Mouse (Mus musculus): Measurements from ENCODE around the gene Map3k14. TPM values are rescaled to one million over a fixed set of nuclear protein-coding genes. Genes with fewer than 3 reads are reported as not detected.

Gene Map3k14
- polyA plus RNA-seq, 2 experiments, result 0.18 to 0.47 TPM

GRCm38 (mm10) chr11:103181911-103182310 lies 85.4 kb downstream of the Map3k14 start:
- Histone ChIP-seq H3K4me3 (ENCODE audit: insufficient read depth in 1 of 2, low read depth in 2 of 2, low read length in 2 of 2) (no peak overlapping the region), H3K4me1 (replicated peaks; ENCODE audit: control insufficient read depth in 2 of 2, insufficient read depth in 2 of 2, low read length in 1 of 2) (no peaks in the 10 kb centered on the region), H3K27me3 (ENCODE audit: control insufficient read depth, insufficient read depth, low read length) (no peaks in the 10 kb centered on the region), H3K9ac (replicated peaks) (no peak overlapping the region), H3K36me3 (replicated peaks; ENCODE audit: control insufficient read depth, insufficient read depth, low read depth) (no peaks in the 10 kb centered on the region), H3K9me3 (ENCODE audit: control insufficient read depth, low read length) (no peaks in the 10 kb centered on the region), H3K27ac (no peak overlapping the region), H3K4me2 (ENCODE audit: low read depth) (no peak overlapping the region)
- DNase-seq (ENCODE audit: low read depth in 3 of 3, low spot score in 3 of 3) (no peak), ATAC-seq (ENCODE audit: insufficient read depth) (no peak)
- 60% methylated on average over 3 of the region's 3 CpGs for WGBS (ENCODE audit: insufficient replicate concordance)
- no peak for TF ChIP-seq CTCF (IDR thresholded peaks at IDR 0.05; ENCODE audit: low read depth)
- no peak for TF ChIP-seq EP300 (IDR thresholded peaks at IDR 0.05; ENCODE audit: low read depth)

GRCm38 (mm10) chr11:103181349-103181748 lies 85.9 kb downstream of the Map3k14 start:
- Histone ChIP-seq H3K9me3 (ENCODE audit: control insufficient read depth, low read length) (no peaks in the 10 kb centered on the region), H3K27me3 (ENCODE audit: control insufficient read depth, insufficient read depth, low read length) (no peaks in the 10 kb centered on the region), H3K4me2 (ENCODE audit: low read depth) (no peak overlapping the region), H3K36me3 (replicated peaks; ENCODE audit: control insufficient read depth, insufficient read depth, low read depth) (no peaks in the 10 kb centered on the region), H3K4me3 (ENCODE audit: insufficient read depth in 1 of 2, low read depth in 2 of 2, low read length in 2 of 2) (no peak overlapping the region), H3K27ac (no peak overlapping the region), H3K4me1 (replicated peaks; ENCODE audit: control insufficient read depth in 2 of 2, insufficient read depth in 2 of 2, low read length in 1 of 2) (no peaks in the 10 kb centered on the region), H3K9ac (replicated peaks) (no peak overlapping the region)
- TF ChIP-seq CTCF (IDR thresholded peaks at IDR 0.05; ENCODE audit: low read depth) (no peak), EP300 (IDR thresholded peaks at IDR 0.05; ENCODE audit: low read depth) (no peak)
- WGBS (ENCODE audit: insufficient replicate concordance), result 64% methylated on average over 9 of the region's 9 CpGs
- DNase-seq (ENCODE audit: low read depth in 3 of 3, low spot score in 3 of 3) (no peak), ATAC-seq (ENCODE audit: insufficient read depth) (no peak)

GRCm38 (mm10) chr11:103180426-103180825 lies 86.8 kb downstream of the Map3k14 start:
- TF ChIP-seq CTCF (IDR thresholded peaks at IDR 0.05; ENCODE audit: low read depth), result no peak
- no peak for TF ChIP-seq EP300 (IDR thresholded peaks at IDR 0.05; ENCODE audit: low read depth)
- Histone ChIP-seq H3K4me3 (ENCODE audit: insufficient read depth in 1 of 2, low read depth in 2 of 2, low read length in 2 of 2) (no peak overlapping the region), H3K9me3 (ENCODE audit: control insufficient read depth, low read length) (no peaks in the 10 kb centered on the region), H3K27me3 (ENCODE audit: control insufficient read depth, insufficient read depth, low read length) (no peaks in the 10 kb centered on the region), H3K27ac (no peak overlapping the region), H3K4me1 (replicated peaks; ENCODE audit: control insufficient read depth in 2 of 2, insufficient read depth in 2 of 2, low read length in 1 of 2) (peaks cover 0 to 4% of the 10 kb centered on the region in 2 experiments; a peak in 1 of 4 replicates), H3K9ac (replicated peaks) (no peak overlapping the region), H3K4me2 (ENCODE audit: low read depth) (no peak overlapping the region), H3K36me3 (replicated peaks; ENCODE audit: control insufficient read depth, insufficient read depth, low read depth) (no peaks in the 10 kb centered on the region)
- ATAC-seq (ENCODE audit: insufficient read depth) (no peak), DNase-seq (ENCODE audit: low read depth in 3 of 3, low spot score in 3 of 3) (no peak)
- WGBS (ENCODE audit: insufficient replicate concordance), result 68% methylated on average over 1 of the region's 1 CpGs

GRCm38 (mm10) chr11:103178748-103179147 lies 88.5 kb downstream of the Map3k14 start:
- peaks cover 0 to 11% of the 10 kb centered on the region in 2 experiments; a peak in 2 of 4 replicates for H3K4me1 ChIP-seq (replicated peaks; ENCODE audit: control insufficient read depth in 2 of 2, insufficient read depth in 2 of 2, low read length in 1 of 2)
- no peak overlapping the region for H3K27ac ChIP-seq
- no peaks in the 10 kb centered on the region for H3K36me3 ChIP-seq (replicated peaks; ENCODE audit: control insufficient read depth, insufficient read depth, low read depth)
- TF ChIP-seq CTCF (IDR thresholded peaks at IDR 0.05; ENCODE audit: low read depth) (no peak), EP300 (IDR thresholded peaks at IDR 0.05; ENCODE audit: low read depth) (no peak)
- no peaks in the 10 kb centered on the region for H3K9me3 ChIP-seq (ENCODE audit: control insufficient read depth, low read length)
- DNase-seq (ENCODE audit: low read depth in 3 of 3, low spot score in 3 of 3) (no peak), ATAC-seq (ENCODE audit: insufficient read depth) (no peak)
- WGBS (ENCODE audit: insufficient replicate concordance), result 72% methylated on average over 8 of the region's 8 CpGs
- no peak overlapping the region for H3K4me3 ChIP-seq (ENCODE audit: insufficient read depth in 1 of 2, low read depth in 2 of 2, low read length in 2 of 2)
- no peak overlapping the region for H3K4me2 ChIP-seq (ENCODE audit: low read depth)
- H3K27me3 ChIP-seq (ENCODE audit: control insufficient read depth, insufficient read depth, low read length), result no peaks in the 10 kb centered on the region
- H3K9ac ChIP-seq (replicated peaks), result no peak overlapping the region

- no peak for TF ChIP-seq CTCF (IDR thresholded peaks at IDR 0.05; ENCODE audit: low read depth)
- TF ChIP-seq EP300 (IDR thresholded peaks at IDR 0.05; ENCODE audit: low read depth), result no peak
- no peaks in the 10 kb centered on the region for H3K36me3 ChIP-seq (replicated peaks; ENCODE audit: control insufficient read depth, insufficient read depth, low read depth)
- H3K27me3 ChIP-seq (ENCODE audit: control insufficient read depth, insufficient read depth, low read length), result no peaks in the 10 kb centered on the region
- WGBS (ENCODE audit: insufficient replicate concordance), result 45% methylated on average over 15 of the region's 15 CpGs
- H3K4me2 ChIP-seq (ENCODE audit: low read depth), result no peak overlapping the region
- H3K9ac ChIP-seq (replicated peaks), result no peak overlapping the region
- peaks cover 0 to 11% of the 10 kb centered on the region in 2 experiments; a peak in 2 of 4 replicates for H3K4me1 ChIP-seq (replicated peaks; ENCODE audit: control insufficient read depth in 2 of 2, insufficient read depth in 2 of 2, low read length in 1 of 2)
- H3K4me3 ChIP-seq (ENCODE audit: insufficient read depth in 1 of 2, low read depth in 2 of 2, low read length in 2 of 2), result no peak overlapping the region
- H3K9me3 ChIP-seq (ENCODE audit: control insufficient read depth, low read length), result no peaks in the 10 kb centered on the region
- no peak for ATAC-seq (ENCODE audit: insufficient read depth)
- no peak overlapping the region for H3K27ac ChIP-seq
- DNase-seq (ENCODE audit: low read depth in 3 of 3, low spot score in 3 of 3), result peak in 1 of 3 experiments; percentile 50
These were observed 89.3 kb downstream of the Map3k14 start for GRCm38 (mm10) chr11:103177815-103178485.

Measured in liver, embryonic 14.5 days (tissue).